Mouse (Mus musculus): ENCODE data around the gene Sdr42e1. TPM values are rescaled to one million over a fixed set of nuclear protein-coding genes. Genes with fewer than 3 reads are reported as not detected.

Sdr42e1 gene
- 0.43 and 0.72 TPM in 2 replicates for polyA plus RNA-seq (2016; fragmentation: Nextera tagmentation; extraction: Ambion mirVana)

DNA sequence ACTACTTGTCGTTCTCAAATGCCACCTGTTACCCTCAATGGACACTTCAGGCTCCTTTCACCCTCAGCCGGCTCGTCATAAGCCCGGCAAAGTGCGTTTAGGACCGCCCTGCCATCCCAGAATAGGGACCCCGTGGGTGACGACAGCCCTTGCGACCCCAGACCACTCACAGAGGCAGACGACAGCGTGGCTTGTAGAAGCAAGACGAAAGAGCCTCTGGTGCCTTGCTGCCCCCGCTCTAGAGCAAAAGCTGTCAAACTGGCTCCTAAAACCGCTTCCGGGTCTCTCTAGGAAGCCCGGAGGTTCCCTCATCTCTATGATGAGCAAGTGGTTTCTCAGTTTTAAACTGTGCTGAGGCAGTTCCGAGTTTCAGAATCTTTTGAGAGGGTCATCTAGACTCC, at the start of gene Sdr42e1:
TSS of gene Sdr42e1 (minus strand) at position 260 of the 401 bp plus-strand sequence.
- Histone ChIP-seq H3K9ac (replicated peaks) (peak within 1 kb of the TSS; percentile 28; the same call in 1 of the 2 replicates), H3K27ac (no peak within 1 kb of the TSS), H3K4me2 (peak within 1 kb of the TSS; percentile 61), H3K36me3 (no peaks in the 10 kb centered on the region), H3K4me1 (replicated peaks) (peaks cover 21% of the 10 kb centered on the region), H3K9me3 (no peaks in the 10 kb centered on the region), H3K27me3 (no peaks in the 10 kb centered on the region), H3K4me3 (replicated peaks) (peak within 1 kb of the TSS; percentile 43)
- WGBS, result 13% methylated on average over 17 of the region's 17 CpGs
- no peak for ATAC-seq (ENCODE audit: insufficient number of reproducible peaks, insufficient read depth, low FRiP score, low TSS enrichment, low read depth)

- H3K9ac ChIP-seq (replicated peaks), result no peak overlapping the region
- no peak overlapping the region for H3K4me2 ChIP-seq
- H3K36me3 ChIP-seq, result no peaks in the 10 kb centered on the region
- 81% methylated on average over 14 of the region's 14 CpGs for WGBS
- H3K4me3 ChIP-seq (replicated peaks), result no peak overlapping the region
- H3K27ac ChIP-seq, result no peak overlapping the region
- no peaks in the 10 kb centered on the region for H3K27me3 ChIP-seq
- H3K4me1 ChIP-seq (replicated peaks), result no peaks in the 10 kb centered on the region
- H3K9me3 ChIP-seq, result 0 out of 2 replicates have a peak, but pooled peaks cover 4% of the 10 kb centered on the region
- ATAC-seq (ENCODE audit: insufficient number of reproducible peaks, insufficient read depth, low FRiP score, low TSS enrichment, low read depth), result no peak
These were observed 44.8 kb upstream of the Sdr42e1 start for GRCm38 (mm10) chr8:117718152-117718860.

GRCm38 (mm10) chr8:117715896-117716295, 42.4 kb upstream of the Sdr42e1 start:
- no peaks in the 10 kb centered on the region for H3K36me3 ChIP-seq
- no peak overlapping the region for H3K4me3 ChIP-seq (replicated peaks)
- no peak for ATAC-seq (ENCODE audit: insufficient number of reproducible peaks, insufficient read depth, low FRiP score, low TSS enrichment, low read depth)
- peaks cover 7% of the 10 kb centered on the region; the same call in 1 of the 2 replicates for H3K4me1 ChIP-seq (replicated peaks)
- no peak overlapping the region for H3K27ac ChIP-seq
- no peak overlapping the region for H3K9ac ChIP-seq (replicated peaks)
- H3K4me2 ChIP-seq, result no peak overlapping the region
- WGBS, result 77% methylated on average over 5 of the region's 5 CpGs
- H3K9me3 ChIP-seq, result no peaks in the 10 kb centered on the region
- no peaks in the 10 kb centered on the region for H3K27me3 ChIP-seq

- no peaks in the 10 kb centered on the region for H3K27me3 ChIP-seq
- peaks cover 7% of the 10 kb centered on the region; the same call in 1 of the 2 replicates for H3K4me1 ChIP-seq (replicated peaks)
- WGBS, result 93% methylated on average over 5 of the region's 5 CpGs
- H3K27ac ChIP-seq, result no peak overlapping the region
- no peaks in the 10 kb centered on the region for H3K36me3 ChIP-seq
- no peak overlapping the region for H3K4me2 ChIP-seq
- no peaks in the 10 kb centered on the region for H3K9me3 ChIP-seq
- no peak overlapping the region for H3K9ac ChIP-seq (replicated peaks)
- H3K4me3 ChIP-seq (replicated peaks), result no peak overlapping the region
- no peak for ATAC-seq (ENCODE audit: insufficient number of reproducible peaks, insufficient read depth, low FRiP score, low TSS enrichment, low read depth)
These were observed 41.1 kb upstream of the Sdr42e1 start for GRCm38 (mm10) chr8:117714604-117715003.

DNA sequence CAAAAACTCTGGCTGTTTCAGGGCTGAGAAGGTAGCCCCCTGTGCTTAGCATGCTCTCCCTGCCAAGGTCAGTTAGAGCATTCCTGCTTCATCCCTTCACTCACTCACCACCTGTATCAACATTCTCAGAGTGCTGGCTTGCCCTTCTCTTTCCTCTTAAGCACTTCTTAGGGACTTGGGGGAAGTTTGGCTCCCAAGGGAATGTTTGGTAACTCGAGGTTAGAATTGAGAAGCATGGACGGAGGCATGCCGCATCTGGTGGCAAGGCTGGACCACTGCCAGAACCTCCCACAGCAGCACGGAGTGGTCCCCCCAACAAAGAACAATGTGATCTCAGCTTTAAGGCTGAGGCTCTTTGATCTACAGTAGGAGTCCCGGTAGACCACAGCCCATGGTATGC, 38.7 kb upstream of the Sdr42e1 start:
- Histone ChIP-seq H3K4me3 (replicated peaks) (no peak overlapping the region), H3K27me3 (no peaks in the 10 kb centered on the region), H3K4me2 (no peak overlapping the region), H3K9me3 (no peaks in the 10 kb centered on the region), H3K36me3 (no peaks in the 10 kb centered on the region), H3K4me1 (replicated peaks) (peaks cover 7% of the 10 kb centered on the region; the same call in 1 of the 2 replicates), H3K9ac (replicated peaks) (no peak overlapping the region), H3K27ac (no peak overlapping the region)
- WGBS, result 56% methylated on average over 5 of the region's 5 CpGs
- no peak for ATAC-seq (ENCODE audit: insufficient number of reproducible peaks, insufficient read depth, low FRiP score, low TSS enrichment, low read depth)

DNA sequence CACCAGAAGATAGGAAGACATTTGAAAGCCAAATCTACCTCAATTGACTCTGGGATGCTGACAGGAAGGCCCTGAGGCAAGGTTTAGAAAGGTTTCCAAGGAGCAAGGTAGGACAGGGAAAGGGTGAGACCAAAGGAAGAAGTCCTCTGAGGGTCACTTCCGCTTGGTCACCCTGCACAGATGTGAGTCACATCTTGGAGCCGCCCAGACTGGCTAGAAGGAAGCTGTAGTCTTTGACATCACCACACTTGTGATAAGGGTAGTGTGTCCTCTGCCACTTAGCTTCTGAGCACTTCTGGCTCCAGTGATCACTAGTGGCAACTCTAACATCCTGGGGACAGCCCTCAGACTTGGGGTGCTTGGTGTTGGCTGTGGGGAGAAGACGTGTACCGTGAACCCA, 32.7 kb upstream of the Sdr42e1 start:
- Histone ChIP-seq H3K27ac (no peak overlapping the region), H3K9ac (replicated peaks) (no peak overlapping the region), H3K9me3 (no peaks in the 10 kb centered on the region), H3K4me2 (no peak overlapping the region), H3K27me3 (no peaks in the 10 kb centered on the region), H3K36me3 (no peaks in the 10 kb centered on the region), H3K4me1 (replicated peaks) (peaks cover 8% of the 10 kb centered on the region; the same call in 1 of the 2 replicates), H3K4me3 (replicated peaks) (no peak overlapping the region)
- no peak for ATAC-seq (ENCODE audit: insufficient number of reproducible peaks, insufficient read depth, low FRiP score, low TSS enrichment, low read depth)
- 93% methylated on average over 4 of the region's 4 CpGs for WGBS

DNA sequence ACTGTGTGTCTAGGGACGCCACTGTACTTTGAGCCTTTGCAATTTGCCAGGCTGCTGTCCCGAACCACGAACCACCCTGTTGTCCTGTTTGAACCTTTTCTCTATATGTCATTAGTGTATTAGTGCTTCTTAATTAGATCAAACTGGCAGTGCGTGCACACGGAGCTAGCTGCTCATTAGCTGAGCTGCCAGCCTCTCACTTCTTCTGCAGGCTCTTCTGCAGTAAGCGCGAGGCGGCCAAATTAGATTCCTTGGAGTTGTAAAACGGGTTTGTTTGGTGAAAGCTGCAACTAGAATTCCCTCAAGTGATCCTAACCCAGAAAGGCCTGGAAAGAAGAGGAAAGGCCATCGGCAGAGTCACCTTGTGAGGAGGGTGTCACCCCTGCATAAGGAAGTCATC, 29.2 kb upstream of the Sdr42e1 start:
- WGBS, result 21% methylated on average over 10 of the region's 10 CpGs
- H3K4me2 ChIP-seq, result no peak overlapping the region

GRCm38 (mm10) chr8:117701859-117702258, 28.4 kb upstream of the Sdr42e1 start, which contains the start of gene Hsd17b2:
TSS of gene Hsd17b2 (plus strand) at chr8:117701904.
- Histone ChIP-seq H3K27ac (no peak within 1 kb of the TSS), H3K36me3 (no peaks in the 10 kb centered on the region), H3K4me2 (no peak within 1 kb of the TSS), H3K4me1 (replicated peaks) (peaks cover 8% of the 10 kb centered on the region; the same call in 1 of the 2 replicates), H3K27me3 (no peaks in the 10 kb centered on the region), H3K9ac (replicated peaks) (no peak within 1 kb of the TSS), H3K9me3 (no peaks in the 10 kb centered on the region), H3K4me3 (replicated peaks) (no peak within 1 kb of the TSS)
- 55% methylated on average over 13 of the region's 13 CpGs for WGBS
- ATAC-seq (ENCODE audit: insufficient number of reproducible peaks, insufficient read depth, low FRiP score, low TSS enrichment, low read depth), result no peak

More for the DNA sequence above, 29.2 kb upstream of the Sdr42e1 start:
- ATAC-seq (ENCODE audit: insufficient number of reproducible peaks, insufficient read depth, low FRiP score, low TSS enrichment, low read depth), result no peak
- Histone ChIP-seq H3K36me3 (no peaks in the 10 kb centered on the region), H3K9ac (replicated peaks) (0 out of 2 replicates have a peak overlapping the region, but pooled peaks have one; percentile 9), H3K4me1 (replicated peaks) (peaks cover 8% of the 10 kb centered on the region; the same call in 1 of the 2 replicates), H3K27me3 (no peaks in the 10 kb centered on the region), H3K4me3 (replicated peaks) (no peak overlapping the region), H3K9me3 (no peaks in the 10 kb centered on the region), H3K27ac (no peak overlapping the region)

DNA sequence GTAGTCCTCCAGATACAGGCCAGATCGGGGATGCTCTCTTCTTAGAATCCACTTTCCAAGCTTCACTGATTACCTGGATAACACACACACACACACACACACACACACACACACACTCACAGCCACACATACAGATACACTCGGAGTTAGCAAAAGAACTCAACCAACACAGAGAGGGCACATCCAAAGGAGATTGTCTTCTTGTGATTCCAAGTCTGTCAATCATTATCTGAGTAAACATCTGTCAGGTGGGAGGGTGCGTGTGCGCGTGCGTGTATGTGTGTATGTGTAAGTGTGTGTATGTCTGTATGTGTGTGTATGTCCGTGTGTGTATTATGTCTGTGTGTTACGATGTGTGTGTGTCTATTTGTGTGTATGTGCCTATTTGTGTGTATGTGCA, 27.8 kb upstream of the Sdr42e1 start:
- H3K27me3 ChIP-seq, result no peaks in the 10 kb centered on the region
- H3K4me3 ChIP-seq (replicated peaks), result no peak overlapping the region
- peaks cover 8% of the 10 kb centered on the region; the same call in 1 of the 2 replicates for H3K4me1 ChIP-seq (replicated peaks)
- no peaks in the 10 kb centered on the region for H3K36me3 ChIP-seq
- no peak overlapping the region for H3K4me2 ChIP-seq
- 91% methylated on average over 8 of the region's 8 CpGs for WGBS
- H3K27ac ChIP-seq, result no peak overlapping the region
- ATAC-seq (ENCODE audit: insufficient number of reproducible peaks, insufficient read depth, low FRiP score, low TSS enrichment, low read depth), result no peak
- no peaks in the 10 kb centered on the region for H3K9me3 ChIP-seq
- no peak overlapping the region for H3K9ac ChIP-seq (replicated peaks)

DNA sequence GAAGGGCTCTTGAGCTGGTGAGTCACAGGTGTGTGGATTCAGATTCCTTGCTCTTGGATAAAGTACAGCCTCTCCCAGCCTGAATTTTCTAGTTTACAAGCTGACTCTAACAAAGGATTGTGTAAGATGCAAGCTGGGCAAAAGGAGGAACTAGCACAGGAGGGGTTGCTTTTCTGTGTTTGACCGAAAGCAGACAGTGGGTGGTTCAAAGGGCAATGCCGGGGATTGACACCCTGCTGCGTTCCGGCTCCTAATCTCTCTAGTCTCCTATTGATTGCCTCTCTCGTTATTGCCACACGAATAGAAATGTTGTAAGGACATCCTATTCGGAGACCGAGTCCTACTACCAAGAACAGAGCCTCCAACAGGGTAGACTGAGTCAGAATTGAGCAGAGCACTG, 27.2 kb upstream of the Sdr42e1 start:
- Histone ChIP-seq H3K9me3 (no peaks in the 10 kb centered on the region), H3K27ac (no peak overlapping the region), H3K4me2 (no peak overlapping the region), H3K4me3 (replicated peaks) (no peak overlapping the region), H3K36me3 (no peaks in the 10 kb centered on the region), H3K9ac (replicated peaks) (no peak overlapping the region), H3K4me1 (replicated peaks) (peaks cover 8% of the 10 kb centered on the region; the same call in 1 of the 2 replicates), H3K27me3 (no peaks in the 10 kb centered on the region)
- no peak for ATAC-seq (ENCODE audit: insufficient number of reproducible peaks, insufficient read depth, low FRiP score, low TSS enrichment, low read depth)
- 75% methylated on average over 8 of the region's 8 CpGs for WGBS

GRCm38 (mm10) chr8:117697248-117697647, 23.8 kb upstream of the Sdr42e1 start:
- 48% methylated on average over 5 of the region's 5 CpGs for WGBS

More at GRCm38 (mm10) chr8:117697248-117697647, 23.8 kb upstream of the Sdr42e1 start:
- no peak overlapping the region for H3K27ac ChIP-seq
- 0 out of 2 replicates have a peak, but pooled peaks cover 5% of the 10 kb centered on the region for H3K4me1 ChIP-seq (replicated peaks)
- H3K4me3 ChIP-seq (replicated peaks), result no peak overlapping the region
- ATAC-seq (ENCODE audit: insufficient number of reproducible peaks, insufficient read depth, low FRiP score, low TSS enrichment, low read depth), result no peak
- H3K9ac ChIP-seq (replicated peaks), result no peak overlapping the region
- 0 out of 2 replicates have a peak, but pooled peaks cover 4% of the 10 kb centered on the region for H3K9me3 ChIP-seq
- no peaks in the 10 kb centered on the region for H3K27me3 ChIP-seq
- no peak overlapping the region for H3K4me2 ChIP-seq
- no peaks in the 10 kb centered on the region for H3K36me3 ChIP-seq

All from limb, embryonic 12.5 days (tissue).